Mouse (Mus musculus): ENCODE results near the gene Fmnl2.

DNA sequence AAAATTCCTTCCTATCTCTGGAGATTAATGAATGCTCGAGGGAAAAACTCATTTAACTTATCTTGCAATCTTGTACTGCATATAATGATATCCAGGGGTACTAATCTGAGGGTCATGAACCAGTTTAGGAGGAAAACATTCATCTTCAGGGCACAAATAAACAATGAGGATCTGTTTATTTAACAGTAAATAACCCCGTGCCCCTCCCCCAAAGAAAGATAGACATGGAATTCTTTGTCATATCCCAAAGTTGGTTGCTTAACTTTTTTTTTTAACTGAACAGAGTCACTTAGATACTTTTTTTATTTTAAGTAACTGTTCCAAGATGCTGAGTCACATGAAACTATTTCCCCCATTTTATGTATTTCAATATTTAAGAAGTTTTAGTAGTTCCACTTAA, 155.4 kb downstream of the Fmnl2 start:
- no peak for TF ChIP-seq USF1 (IDR thresholded peaks at IDR 0.05; ENCODE audit: low read depth)
- no peak for TF ChIP-seq POLR2AphosphoS2 (IDR thresholded peaks at IDR 0.05; ENCODE audit: insufficient read length, low read depth)
- TF ChIP-seq POLR2A (IDR thresholded peaks at IDR 0.05; ENCODE audit: insufficient read length, low read depth), result no peak
- TF ChIP-seq TCF12 (IDR thresholded peaks at IDR 0.05; ENCODE audit: insufficient read depth, poor library complexity, severe bottlenecking), result no peak
- no peak for TF ChIP-seq MAX (IDR thresholded peaks at IDR 0.05; ENCODE audit: low read depth)

All from myocyte (in vitro differentiated cells).